Mouse (Mus musculus) hindbrain, embryonic 10.5 days (tissue): ENCODE measurements at regions not wholly inside any gene's neighbourhood (a gene's known extent, or its start where the extent isn't known, plus 50 kb on each side); places are given as distances from the start of the nearest gene placed in this dataset.

Source experiments
- DNase-seq: peaks from one replicate; pipeline ENCODE4 v3.0.0-alpha.2; 2017; ENCODE audit warnings: low spot score
- H3K27ac ChIP-seq: fragments of 300-500 bp; sonication (generic); 2 replicates; pipeline ENCODE4 v1.5.1; 2016; ENCODE audit warnings: mild to moderate bottlenecking, moderate library complexity
- H3K27me3 ChIP-seq: fragments of 300-500 bp; sonication (generic); 2 replicates; pipeline ENCODE4 v1.6.1; 2016; ENCODE audit warnings: mild to moderate bottlenecking; ENCODE audit not compliant: poor library complexity, insufficient read depth, severe bottlenecking
- H3K36me3 ChIP-seq: fragments of 300-500 bp; sonication (generic); 2 replicates; pipeline ENCODE4 v1.6.1; 2016; ENCODE audit warnings: mild to moderate bottlenecking, moderate library complexity
- H3K4me1 ChIP-seq: fragments of 300-500 bp; sonication (generic); replicated peaks from 2 replicates; pipeline ENCODE4 v1.6.1; 2016; ENCODE audit warnings: mild to moderate bottlenecking
- H3K4me3 ChIP-seq: fragments of 300-500 bp; sonication (generic); 2 replicates; pipeline ENCODE4 v1.5.1; 2016; ENCODE audit warnings: mild to moderate bottlenecking, moderate library complexity
- H3K9me3 ChIP-seq: fragments of 300-500 bp; sonication (generic); 2 replicates; pipeline ENCODE4 v1.6.1; 2016; ENCODE audit warnings: mild to moderate bottlenecking, moderate library complexity
- WGBS: fragments of 180-500 bp; shearing (Covaris S2); methylation state at CpG from one replicate; pipeline ENCODE4 v1.1.7; 2016; 5-methylcytosine and 5-hydroxymethylcytosine counted together

GRCm38 (mm10) chr13:53757576-53758237, 284.8 kb upstream of the Msx2 start:
- H3K36me3 ChIP-seq: no peaks in the 10 kb centered on the region
- no peak overlapping the region for H3K4me3 ChIP-seq
- DNase-seq: no peak
- no peaks in the 10 kb centered on the region for H3K9me3 ChIP-seq
- 67% methylated on average over 13 of the region's 13 CpGs for WGBS
- 0 out of 2 replicates have a peak, but pooled peaks cover 9% of the 10 kb centered on the region for H3K27me3 ChIP-seq
- peak overlapping the region; percentile 1; the same call in 1 of the 2 replicates for H3K27ac ChIP-seq
- peaks cover 32% of the 10 kb centered on the region for H3K4me1 ChIP-seq

GRCm38 (mm10) chr13:53756970-53757530, 284.2 kb upstream of the Msx2 start:
- Histone ChIP-seq H3K27ac (peak overlapping the region; percentile 59; the same call in 1 of the 2 replicates), H3K36me3 (no peaks in the 10 kb centered on the region), H3K4me1 (peaks cover 32% of the 10 kb centered on the region), H3K9me3 (no peaks in the 10 kb centered on the region), H3K27me3 (0 out of 2 replicates have a peak, but pooled peaks cover 9% of the 10 kb centered on the region), H3K4me3 (no peak overlapping the region)
- peak; percentile 18 for DNase-seq
- WGBS: 41% methylated on average over 13 of the region's 13 CpGs

- peaks cover 32% of the 10 kb centered on the region for H3K4me1 ChIP-seq
- WGBS: 66% methylated on average over 11 of the region's 11 CpGs
- H3K4me3 ChIP-seq: no peak overlapping the region
- H3K27ac ChIP-seq: 0 out of 2 replicates have a peak overlapping the region, but pooled peaks have one; percentile 1
- H3K9me3 ChIP-seq: no peaks in the 10 kb centered on the region
- H3K27me3 ChIP-seq: 0 out of 2 replicates have a peak, but pooled peaks cover 9% of the 10 kb centered on the region
- no peaks in the 10 kb centered on the region for H3K36me3 ChIP-seq
- DNase-seq: peak; percentile 16
Measured at GRCm38 (mm10) chr13:53755046-53755615, 282.3 kb upstream of the Msx2 start.

- no peak overlapping the region for H3K4me3 ChIP-seq
- H3K4me1 ChIP-seq: peaks cover 29% of the 10 kb centered on the region
- H3K36me3 ChIP-seq: no peaks in the 10 kb centered on the region
- no peak overlapping the region for H3K27ac ChIP-seq
- H3K27me3 ChIP-seq: 0 out of 2 replicates have a peak, but pooled peaks cover 9% of the 10 kb centered on the region
- no peak for DNase-seq
- 87% methylated on average over 6 of the region's 6 CpGs for WGBS
- no peaks in the 10 kb centered on the region for H3K9me3 ChIP-seq
Measured at GRCm38 (mm10) chr13:53753049-53753448, 280.2 kb upstream of the Msx2 start.

DNA sequence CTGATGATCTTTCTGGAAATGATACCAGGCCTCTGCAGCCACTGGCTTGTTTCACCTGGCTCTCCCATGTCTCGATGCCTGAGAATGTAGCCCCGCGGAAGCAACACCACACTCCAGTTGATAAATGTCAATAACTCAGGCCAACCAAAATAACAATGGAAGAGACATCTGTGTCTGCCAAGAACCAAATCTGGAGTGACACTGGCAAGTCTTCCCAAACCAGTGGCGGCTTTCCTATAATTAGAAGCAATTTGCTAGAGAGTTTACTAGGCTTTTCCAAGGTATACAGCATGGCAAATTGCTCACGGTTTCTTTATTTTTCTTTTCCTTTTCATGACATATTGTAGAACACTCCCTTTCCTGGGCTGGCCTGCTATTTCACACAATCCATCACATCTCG, 268.1 kb upstream of the Msx2 start:
- Histone ChIP-seq H3K36me3 (no peaks in the 10 kb centered on the region), H3K4me1 (no peaks in the 10 kb centered on the region), H3K9me3 (no peaks in the 10 kb centered on the region), H3K27me3 (no peaks in the 10 kb centered on the region), H3K4me3 (no peak overlapping the region), H3K27ac (no peak overlapping the region)
- DNase-seq: no peak
- WGBS: 89% methylated on average over 6 of the region's 6 CpGs

DNA sequence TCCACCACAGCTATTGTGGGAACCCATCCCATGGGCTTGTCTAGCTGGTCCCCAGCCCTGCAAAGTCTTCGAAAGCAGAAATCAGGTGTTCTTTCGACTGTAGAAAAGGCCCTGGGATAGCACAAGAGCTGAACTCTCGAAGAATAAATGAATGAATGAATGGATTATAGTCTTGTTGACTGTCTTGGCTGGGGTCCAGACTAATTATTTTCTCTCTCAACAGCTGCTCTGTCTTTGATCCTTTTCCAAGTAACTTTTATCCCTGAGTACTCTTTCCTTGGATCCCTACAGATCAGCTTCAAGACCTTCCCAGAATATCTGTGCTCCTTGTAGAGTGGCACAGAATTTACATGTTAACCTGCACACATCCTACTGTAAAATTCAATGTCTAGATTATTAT, 266.3 kb upstream of the Msx2 start:
- Histone ChIP-seq H3K27me3 (no peaks in the 10 kb centered on the region), H3K4me3 (no peak overlapping the region), H3K36me3 (no peaks in the 10 kb centered on the region), H3K27ac (no peak overlapping the region), H3K4me1 (no peaks in the 10 kb centered on the region), H3K9me3 (no peaks in the 10 kb centered on the region)
- 89% methylated on average over 3 of the region's 3 CpGs for WGBS
- no peak for DNase-seq

DNA sequence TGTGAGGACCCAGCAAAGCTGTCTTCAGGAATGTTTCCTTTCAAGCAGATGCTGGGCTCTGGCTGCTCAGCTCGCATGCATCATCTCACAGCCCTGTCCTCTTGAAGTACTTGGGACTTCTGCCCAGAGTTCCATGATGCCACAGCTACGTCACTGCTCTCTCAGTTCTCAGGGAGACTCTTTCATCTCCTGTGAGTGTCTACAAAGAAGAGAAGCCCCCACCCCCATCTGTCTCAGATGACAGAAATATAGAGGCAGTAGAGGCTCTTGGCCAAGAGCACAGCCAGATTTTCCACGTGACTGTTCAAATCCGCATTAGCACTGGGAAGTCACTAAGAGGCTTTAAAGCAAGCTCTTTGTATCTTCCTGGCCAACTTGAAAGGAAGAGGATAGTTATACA, 262.1 kb upstream of the Msx2 start:
- DNase-seq: no peak
- H3K36me3 ChIP-seq: no peaks in the 10 kb centered on the region

DNA sequence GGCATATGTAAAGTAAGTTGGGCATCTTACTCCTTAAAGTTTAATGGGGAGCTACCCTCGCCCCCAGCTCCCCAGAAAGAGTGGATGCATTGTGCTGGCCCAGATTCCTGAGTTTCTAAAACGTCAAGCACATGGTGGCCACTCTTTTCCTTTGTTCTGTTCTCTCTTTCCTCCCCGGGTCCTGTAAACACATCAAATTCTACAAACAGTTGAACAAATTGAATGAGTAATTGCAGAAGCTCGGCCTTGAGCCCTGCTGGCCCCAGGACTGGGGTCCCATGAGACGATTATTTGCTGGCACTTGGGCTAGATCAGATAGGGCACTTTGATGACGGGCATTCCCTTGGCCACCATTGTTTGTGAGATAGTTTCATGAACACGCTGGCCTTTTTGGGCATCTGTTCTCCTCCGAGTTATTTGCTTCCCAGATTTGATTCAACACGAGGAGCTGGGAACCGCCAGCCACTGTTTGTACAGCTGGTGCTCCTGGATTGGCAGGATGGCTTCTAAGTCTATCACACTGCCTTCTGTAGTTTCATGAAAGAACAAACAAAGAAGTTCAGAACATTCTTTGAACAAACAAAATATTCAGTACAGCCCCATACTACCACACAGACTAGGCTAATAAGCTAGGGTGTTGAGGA, 257.5 kb upstream of the Msx2 start:
- H3K27ac ChIP-seq: no peak overlapping the region; the same call in 1 of the 2 replicates
- H3K9me3 ChIP-seq: no peaks in the 10 kb centered on the region
- H3K27me3 ChIP-seq: no peaks in the 10 kb centered on the region
- DNase-seq: peak; percentile 33
- H3K4me3 ChIP-seq: no peak overlapping the region
- H3K4me1 ChIP-seq: no peaks in the 10 kb centered on the region
- H3K36me3 ChIP-seq: no peaks in the 10 kb centered on the region
- 69% methylated on average over 10 of the region's 10 CpGs for WGBS

More for the DNA sequence above, 262.1 kb upstream of the Msx2 start:
- H3K4me1 ChIP-seq: no peaks in the 10 kb centered on the region
- no peak overlapping the region for H3K27ac ChIP-seq
- H3K9me3 ChIP-seq: no peaks in the 10 kb centered on the region
- 77% methylated on average over 4 of the region's 4 CpGs for WGBS
- H3K27me3 ChIP-seq: no peaks in the 10 kb centered on the region
- no peak overlapping the region for H3K4me3 ChIP-seq

DNA sequence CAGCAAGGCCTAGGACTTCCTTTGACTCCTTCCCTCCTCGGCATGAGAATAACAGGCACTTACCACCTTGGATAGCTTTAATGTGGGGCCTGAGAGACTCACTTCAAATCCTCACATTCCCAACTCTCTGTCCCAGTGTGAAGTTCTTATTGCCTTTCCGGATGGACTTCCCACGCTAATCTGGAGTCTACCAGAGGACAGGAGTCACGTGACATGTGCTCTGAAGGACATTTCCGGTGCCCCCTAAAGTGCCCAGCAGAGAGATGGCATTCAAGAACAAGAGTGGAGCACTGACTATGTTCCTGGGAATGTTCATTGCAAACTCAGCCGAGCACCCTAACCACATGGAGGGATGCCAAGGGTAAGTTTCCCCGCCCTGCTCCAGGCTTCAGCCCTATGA, 257.0 kb upstream of the Msx2 start:
- no peaks in the 10 kb centered on the region for H3K4me1 ChIP-seq
- no peak overlapping the region; the same call in 1 of the 2 replicates for H3K27ac ChIP-seq
- H3K36me3 ChIP-seq: no peaks in the 10 kb centered on the region
- 88% methylated on average over 7 of the region's 7 CpGs for WGBS
- no peaks in the 10 kb centered on the region for H3K9me3 ChIP-seq
- DNase-seq: no peak
- no peaks in the 10 kb centered on the region for H3K27me3 ChIP-seq
- no peak overlapping the region for H3K4me3 ChIP-seq

DNA sequence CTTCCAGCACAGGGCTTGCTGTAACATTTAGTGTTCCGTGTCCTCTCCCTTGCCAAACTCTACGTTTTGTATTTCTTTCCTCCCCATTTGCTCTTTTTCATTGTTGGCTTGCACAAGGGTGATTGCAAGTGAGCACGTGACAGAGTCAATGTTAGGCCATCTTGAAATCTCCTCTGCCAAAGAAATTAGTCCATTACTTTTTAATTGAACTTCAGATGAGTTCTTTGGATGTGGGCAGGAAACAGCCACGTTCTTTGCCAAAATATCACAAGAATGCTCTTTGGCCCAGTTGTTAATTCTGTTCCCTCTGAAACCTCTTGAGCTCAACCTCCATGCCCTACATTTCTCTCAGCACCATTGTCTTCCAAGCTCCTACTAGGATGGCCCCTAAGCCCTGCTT, 253.2 kb upstream of the Msx2 start:
- no peak overlapping the region for H3K27ac ChIP-seq
- no peaks in the 10 kb centered on the region for H3K27me3 ChIP-seq
- no peak for DNase-seq
- 88% methylated on average over 4 of the region's 4 CpGs for WGBS
- H3K9me3 ChIP-seq: no peaks in the 10 kb centered on the region
- H3K4me1 ChIP-seq: peaks cover 23% of the 10 kb centered on the region
- H3K4me3 ChIP-seq: no peak overlapping the region
- H3K36me3 ChIP-seq: no peaks in the 10 kb centered on the region

- peaks cover 28% of the 10 kb centered on the region for H3K4me1 ChIP-seq
- no peak overlapping the region for H3K27ac ChIP-seq
- H3K4me3 ChIP-seq: no peak overlapping the region
- H3K9me3 ChIP-seq: no peaks in the 10 kb centered on the region
- WGBS: 67% methylated on average over 6 of the region's 6 CpGs
- DNase-seq: no peak
- H3K36me3 ChIP-seq: no peaks in the 10 kb centered on the region
- H3K27me3 ChIP-seq: no peaks in the 10 kb centered on the region
Measured at GRCm38 (mm10) chr13:53722881-53723280, 250.0 kb upstream of the Msx2 start.

- Histone ChIP-seq H3K36me3 (no peaks in the 10 kb centered on the region), H3K4me1 (peaks cover 28% of the 10 kb centered on the region), H3K4me3 (no peak overlapping the region), H3K27ac (no peak overlapping the region), H3K27me3 (no peaks in the 10 kb centered on the region), H3K9me3 (no peaks in the 10 kb centered on the region)
- WGBS: 61% methylated on average over 9 of the region's 9 CpGs
- peak; percentile 25 for DNase-seq
Measured at GRCm38 (mm10) chr13:53721038-53721463, 248.2 kb upstream of the Msx2 start.

DNA sequence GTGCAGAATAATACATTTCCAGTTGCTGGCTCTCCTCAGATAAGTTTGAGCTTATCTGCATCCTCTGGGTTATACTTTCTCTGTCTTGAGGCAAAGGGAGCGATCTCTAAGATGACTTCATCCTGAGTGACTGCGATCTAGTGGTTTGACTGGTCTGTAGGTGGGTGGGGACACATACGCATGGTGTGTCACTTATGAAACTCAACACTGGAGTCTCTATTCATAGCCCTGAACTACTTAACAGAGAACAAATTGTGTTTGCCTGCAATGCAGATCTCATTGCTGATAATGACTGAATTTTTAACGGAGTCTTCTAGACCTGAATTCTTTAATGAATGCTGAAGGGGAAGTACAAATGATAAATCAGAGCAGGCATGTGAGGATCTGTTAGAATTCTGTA, 244.7 kb upstream of the Msx2 start:
- Histone ChIP-seq H3K27me3 (no peaks in the 10 kb centered on the region), H3K9me3 (no peaks in the 10 kb centered on the region), H3K27ac (no peak overlapping the region), H3K36me3 (no peaks in the 10 kb centered on the region), H3K4me1 (peaks cover 16% of the 10 kb centered on the region), H3K4me3 (no peak overlapping the region)
- DNase-seq: no peak
- 95% methylated on average over 4 of the region's 4 CpGs for WGBS
